Mouse (Mus musculus) limb, embryonic 10.5 days (tissue): ENCODE results near the gene Tspo2. TPM values are rescaled to one million over a fixed set of nuclear protein-coding genes. Genes with fewer than 3 reads are reported as not detected.
A peak's percentile ranks its signal among the peaks of the same experiment; 100 is the strongest.

ENCODE experiments used
- DNase-seq: peaks from one replicate; pipeline ENCODE4 v3.0.0-alpha.2; 2017; ENCODE audit warnings: low spot score
- H3K27ac ChIP-seq: fragments of 300-500 bp; sonication (generic); 2 replicates; pipeline ENCODE4 v1.5.1; 2016; ENCODE audit warnings: mild to moderate bottlenecking
- H3K27me3 ChIP-seq: fragments of 300-500 bp; sonication (generic); 2 replicates; pipeline ENCODE4 v1.6.1; 2016; ENCODE audit warnings: low read depth, mild to moderate bottlenecking; ENCODE audit not compliant: poor library complexity, severe bottlenecking
- H3K36me3 ChIP-seq: fragments of 300-500 bp; sonication (generic); 2 replicates; pipeline ENCODE4 v1.6.1; 2016; ENCODE audit warnings: mild to moderate bottlenecking, moderate library complexity
- H3K4me1 ChIP-seq: fragments of 300-500 bp; sonication (generic); 2 replicates; pipeline ENCODE4 v1.6.1; 2016
- H3K4me3 ChIP-seq: fragments of 300-500 bp; sonication (generic); 2 replicates; pipeline ENCODE4 v1.5.1; 2016; ENCODE audit warnings: mild to moderate bottlenecking, moderate library complexity
- H3K9me3 ChIP-seq: fragments of 300-500 bp; sonication (generic); replicated peaks from 2 replicates; pipeline ENCODE4 v1.6.1; 2016; ENCODE audit warnings: mild to moderate bottlenecking
- WGBS: fragments of 180-500 bp; shearing (Covaris S2); methylation state at CpG from one replicate; pipeline ENCODE4 v1.1.7; 2016; 5-methylcytosine and 5-hydroxymethylcytosine counted together
- polyA plus RNA-seq: library from polyadenylated mRNA; unstranded; fragments of >200 nt; fragmentation: Nextera tagmentation; extraction: Ambion mirVana; gene quantifications from 2 replicates; pipeline ENCODE4 v1.2.1, GENCODE M21; 2016

Tspo2 gene
- polyA plus RNA-seq, 1 experiment from 2014 or later = not detected

GRCm38 (mm10) chr17:48408526-48409291 is 42.6 kb downstream of the Tspo2 start:
- WGBS = 0% methylated on average over 47 of the region's 47 CpGs
- H3K4me1 ChIP-seq = peaks cover 22% of the 10 kb centered on the region
- peak overlapping the region; percentile 99 for H3K27ac ChIP-seq
- no peaks in the 10 kb centered on the region for H3K27me3 ChIP-seq
- peaks cover 33% of the 10 kb centered on the region for H3K36me3 ChIP-seq
- no peaks in the 10 kb centered on the region for H3K9me3 ChIP-seq
- peak overlapping the region; percentile 89 for H3K4me3 ChIP-seq
- DNase-seq = peak; percentile 79

DNA sequence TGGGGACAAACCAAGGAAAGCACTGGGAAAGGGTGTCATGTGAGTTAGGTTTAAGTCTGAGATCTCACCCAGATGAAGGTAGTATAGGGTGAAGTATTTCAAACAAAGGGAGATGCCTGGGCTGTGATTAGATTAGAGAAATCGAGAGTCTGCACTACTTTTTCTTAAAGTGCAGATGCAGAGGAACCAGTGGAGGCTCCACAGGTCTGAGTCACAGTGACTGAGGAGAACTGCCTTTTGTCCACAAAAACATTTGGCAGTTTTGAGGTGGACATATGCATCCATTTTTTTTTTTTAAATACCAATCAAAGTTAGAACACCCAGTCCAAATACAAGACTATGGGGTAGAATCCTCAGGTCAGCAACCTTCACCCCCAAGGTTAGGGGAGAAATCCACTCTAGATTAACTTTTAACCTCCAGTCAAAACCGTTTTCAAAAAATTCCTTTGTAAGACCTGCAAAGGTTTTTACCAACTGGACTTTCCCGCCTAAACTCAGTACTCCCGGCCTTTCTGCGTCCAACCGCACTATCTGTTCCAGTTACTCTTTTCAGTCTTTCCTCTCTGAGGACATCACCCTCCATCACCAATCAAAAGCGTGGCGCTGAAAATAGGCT is 43.3 kb downstream of the Tspo2 start:
- peaks cover 27% of the 10 kb centered on the region for H3K36me3 ChIP-seq

GRCm38 (mm10) chr17:48407154-48407553 is 44.2 kb downstream of the Tspo2 start:
- 88% methylated on average over 4 of the region's 4 CpGs for WGBS
- Histone ChIP-seq H3K9me3 (no peaks in the 10 kb centered on the region), H3K27ac (peak overlapping the region; percentile 99), H3K4me1 (peaks cover 22% of the 10 kb centered on the region), H3K36me3 (peaks cover 27% of the 10 kb centered on the region), H3K27me3 (no peaks in the 10 kb centered on the region), H3K4me3 (peak overlapping the region; percentile 89)
- no peak for DNase-seq

More for the DNA sequence above, 43.3 kb downstream of the Tspo2 start:
- Histone ChIP-seq H3K27ac (peak overlapping the region; percentile 99), H3K4me3 (peak overlapping the region; percentile 89), H3K4me1 (peaks cover 22% of the 10 kb centered on the region), H3K9me3 (no peaks in the 10 kb centered on the region), H3K27me3 (no peaks in the 10 kb centered on the region)
- no peak for DNase-seq
- WGBS = 30% methylated on average over 8 of the region's 8 CpGs

GRCm38 (mm10) chr17:48404706-48405105 is 46.6 kb downstream of the Tspo2 start:
- WGBS = 76% methylated on average over 1 of the region's 1 CpGs
- Histone ChIP-seq H3K36me3 (peaks cover 34% of the 10 kb centered on the region), H3K27ac (no peak overlapping the region), H3K9me3 (no peaks in the 10 kb centered on the region), H3K27me3 (no peaks in the 10 kb centered on the region), H3K4me3 (no peak overlapping the region), H3K4me1 (peaks cover 15% of the 10 kb centered on the region)
- no peak for DNase-seq

- no peaks in the 10 kb centered on the region for H3K27me3 ChIP-seq
- 91% methylated on average over 2 of the region's 2 CpGs for WGBS
- DNase-seq = no peak
- no peaks in the 10 kb centered on the region for H3K9me3 ChIP-seq
- H3K4me3 ChIP-seq = no peak overlapping the region
- H3K36me3 ChIP-seq = peaks cover 43% of the 10 kb centered on the region
- H3K27ac ChIP-seq = no peak overlapping the region
- H3K4me1 ChIP-seq = peaks cover 15% of the 10 kb centered on the region
Observed at GRCm38 (mm10) chr17:48403848-48404247, 47.5 kb downstream of the Tspo2 start.

GRCm38 (mm10) chr17:48402751-48403150 is 48.6 kb downstream of the Tspo2 start:
- Histone ChIP-seq H3K4me1 (peaks cover 8% of the 10 kb centered on the region), H3K27me3 (no peaks in the 10 kb centered on the region), H3K27ac (no peak overlapping the region), H3K4me3 (no peak overlapping the region), H3K9me3 (no peaks in the 10 kb centered on the region), H3K36me3 (peaks cover 54% of the 10 kb centered on the region)
- DNase-seq = no peak
- 94% methylated on average over 3 of the region's 3 CpGs for WGBS

- Histone ChIP-seq H3K4me1 (no peaks in the 10 kb centered on the region), H3K27me3 (no peaks in the 10 kb centered on the region), H3K27ac (no peak overlapping the region), H3K9me3 (no peaks in the 10 kb centered on the region), H3K36me3 (peaks cover 61% of the 10 kb centered on the region), H3K4me3 (no peak overlapping the region)
- DNase-seq = no peak
- WGBS = 93% methylated on average over 4 of the region's 4 CpGs
Observed at GRCm38 (mm10) chr17:48401710-48402109, 49.6 kb downstream of the Tspo2 start.

Other genes with a start within 250 kb of the Tspo2 start
- gene Trem1, start 218.8 kb downstream of the Tspo2 start, polyA plus RNA-seq = 0.05 TPM in 1 of 2 replicates, not detected in the other
- 0.14 TPM in 1 of 2 replicates, not detected in the other for gene Trem3, start 203.7 kb downstream of the Tspo2 start, polyA plus RNA-seq
- 0.34 TPM in 1 of 2 replicates, not detected in the other for gene Treml4, start 187.2 kb downstream of the Tspo2 start, polyA plus RNA-seq
- 0.25 and 0.54 TPM in 2 replicates for gene Treml2, start 152.0 kb downstream of the Tspo2 start, polyA plus RNA-seq
- gene B430306N03Rik, start 135.4 kb downstream of the Tspo2 start, polyA plus RNA-seq = 0.09 TPM in 1 of 2 replicates, not detected in the other
- 0.51 and 0.59 TPM in 2 replicates for gene Trem2, start 105.1 kb downstream of the Tspo2 start, polyA plus RNA-seq
- 1.8 and 2.0 TPM in 2 replicates for gene Treml1, start 91.6 kb downstream of the Tspo2 start, polyA plus RNA-seq
- gene Nfya, start 41.6 kb downstream of the Tspo2 start, polyA plus RNA-seq = 21.9 and 26.4 TPM in 2 replicates
- 75.0 and 80.3 TPM in 2 replicates for gene Oard1, start 41.5 kb downstream of the Tspo2 start, polyA plus RNA-seq
- gene Apobec2, start 18.6 kb downstream of the Tspo2 start, polyA plus RNA-seq = 0.92 and 1.2 TPM in 2 replicates
- gene Unc5cl, start 3.4 kb upstream of the Tspo2 start, polyA plus RNA-seq = 0.06 and 0.13 TPM in 2 replicates